In genomic region chr4:63231121-63231520, GRCm38 (mm10) we compare ENCODE assay signal across 13 mouse cellular contexts. TPM values are rescaled to one million over a fixed set of nuclear protein-coding genes. Genes with fewer than 3 reads are reported as not detected.
DNase-seq lines count a peak whose midpoint lies in the region; ATAC-seq and TF ChIP-seq lines count a peak whose summit lies in the region.
"Had no signal": no experiment of that assay in that cellular context is flagged by ENCODE, and none has a peak within 500 bp of the region (broad histone marks: within the 10 kb centered on the region; RNA-seq: fewer than 3 reads in every experiment).

No protein-coding gene starts in this region.

- no peak overlapping the region for H3K9ac ChIP-seq in heart, embryonic 11.5 days (ENCODE audit: low read depth, low read length)
- H3K9ac ChIP-seq in intestine, embryonic 15.5 days, result no peak overlapping the region
- no peak overlapping the region for H3K9ac ChIP-seq in midbrain, embryonic 14.5 days (replicated peaks; ENCODE audit: low read length)
- H3K9ac ChIP-seq: embryonic facial prominence, embryonic 12.5 days had no signal

- no peak for TF ChIP-seq CTCF in Patski (IDR thresholded peaks at IDR 0.05)

- H3K4me1 ChIP-seq in heart, embryonic 11.5 days (ENCODE audit: control insufficient read depth, insufficient read depth, low read length), result peaks cover 35% of the 10 kb centered on the region
- H3K4me1 ChIP-seq in limb, embryonic 10.5 days, result peaks cover 23% of the 10 kb centered on the region
- peaks cover 56% of the 10 kb centered on the region for H3K4me1 ChIP-seq in intestine, embryonic 15.5 days (replicated peaks)
- H3K4me1 ChIP-seq in midbrain, embryonic 14.5 days (ENCODE audit: control insufficient read depth, insufficient read depth, low read length), result peaks cover 21% of the 10 kb centered on the region

- no peaks in the 10 kb centered on the region for H3K9me3 ChIP-seq in heart, embryonic 11.5 days (replicated peaks; ENCODE audit: control insufficient read depth, low read length)
- no peaks in the 10 kb centered on the region for H3K9me3 ChIP-seq in limb, embryonic 10.5 days (replicated peaks)
- H3K9me3 ChIP-seq in intestine, embryonic 15.5 days, result no peaks in the 10 kb centered on the region
- H3K9me3 ChIP-seq in midbrain, embryonic 14.5 days (ENCODE audit: control insufficient read depth, low read length), result no peaks in the 10 kb centered on the region
- H3K9me3 ChIP-seq: embryonic facial prominence, embryonic 12.5 days had no signal

- POLR2A ChIA-PET in Patski (lab: Charles Lee), result interaction anchor here (0.7 kb wide), 1 partner anchor 1106 kb away, joined by 8 read pairs; no protein-coding TSS in a partner anchor

- no peak overlapping the region for H3K4me3 ChIP-seq in heart, embryonic 11.5 days (ENCODE audit: low read depth, low read length)
- no peak overlapping the region for H3K4me3 ChIP-seq in limb, embryonic 10.5 days
- no peak overlapping the region for H3K4me3 ChIP-seq in intestine, embryonic 15.5 days (replicated peaks)
- no peak overlapping the region for H3K4me3 ChIP-seq in midbrain, embryonic 14.5 days (replicated peaks; ENCODE audit: low read depth, low read length)
- H3K4me3 ChIP-seq: embryonic facial prominence, embryonic 12.5 days had no signal

- no peak overlapping the region for H3K27ac ChIP-seq in heart, embryonic 11.5 days (ENCODE audit: low read depth, low read length)
- H3K27ac ChIP-seq in limb, embryonic 10.5 days, result peak overlapping the region; percentile 17; the same call in 1 of the 2 replicates
- no peak overlapping the region for H3K27ac ChIP-seq in intestine, embryonic 15.5 days
- no peak overlapping the region for H3K27ac ChIP-seq in midbrain, embryonic 14.5 days (replicated peaks; ENCODE audit: low read depth, low read length)
- H3K27ac ChIP-seq: embryonic facial prominence, embryonic 12.5 days; macrophage had no signal

- in situ Hi-C loops in Patski (cut with MboI; ENCODE audit: low pct_unique_long_range_greater_than_20kb), result no loop called here

- DNase-seq in heart, adult 18-20 months, result peak; percentile 72 to 88
- no peak for DNase-seq in Patski (ENCODE audit: low read depth, low spot score)
- DNase-seq in cerebellum, adult 9-11 months, result peak; percentile 81
- DNase-seq in limb, embryonic 10.5 days (ENCODE audit: low spot score), result no peak
- no peak for DNase-seq in midbrain, embryonic 14.5 days
- DNase-seq in left cerebral cortex, postnatal 10 days (ENCODE audit: extremely low spot score in 1 of 2, low spot score in 2 of 2), result no peak

- WGBS in heart, embryonic 11.5 days (ENCODE audit: insufficient replicate concordance), result 65% methylated on average over 1 of the region's 1 CpGs
- 54% methylated on average over 1 of the region's 1 CpGs for WGBS in limb, embryonic 10.5 days
- WGBS in intestine, embryonic 15.5 days, result 58% methylated on average over 1 of the region's 1 CpGs
- WGBS in midbrain, embryonic 14.5 days, result 52% methylated on average over 1 of the region's 1 CpGs

- ATAC-seq in heart, embryonic 11.5 days (replicated peaks; ENCODE audit: insufficient number of reproducible peaks, low FRiP score, low TSS enrichment), result no peak
- ATAC-seq in Patski, result peak; percentile 23
- ATAC-seq in intestine, embryonic 15.5 days, result no peak
- ATAC-seq in midbrain, embryonic 14.5 days (ENCODE audit: low FRiP score, low TSS enrichment), result no peak
- ATAC-seq: activated CD4-positive, CD25-positive, alpha-beta regulatory T cell, adult 4 months; CD4-positive, CD25-positive, alpha-beta regulatory T cell, adult 4 months had no signal

- H3K27me3 ChIP-seq in heart, embryonic 11.5 days (ENCODE audit: control insufficient read depth, insufficient read depth, low read length), result no peaks in the 10 kb centered on the region
- no peaks in the 10 kb centered on the region for H3K27me3 ChIP-seq in Patski
- no peaks in the 10 kb centered on the region for H3K27me3 ChIP-seq in limb, embryonic 10.5 days (ENCODE audit: low read depth, poor library complexity, severe bottlenecking)
- no peaks in the 10 kb centered on the region for H3K27me3 ChIP-seq in intestine, embryonic 15.5 days (replicated peaks)
- no peaks in the 10 kb centered on the region for H3K27me3 ChIP-seq in midbrain, embryonic 14.5 days (ENCODE audit: control insufficient read depth, insufficient read depth, low read length)
- H3K27me3 ChIP-seq: embryonic facial prominence, embryonic 12.5 days had no signal

- intact Hi-C loops in left cerebral cortex, postnatal 10 days (cut with DNase I), result no loop called here

- H3K36me3 ChIP-seq in heart, embryonic 11.5 days (ENCODE audit: control insufficient read depth, insufficient read depth, low read length), result no peaks in the 10 kb centered on the region
- peaks cover 69% of the 10 kb centered on the region for H3K36me3 ChIP-seq in limb, embryonic 10.5 days
- H3K36me3 ChIP-seq in intestine, embryonic 15.5 days, result no peaks in the 10 kb centered on the region
- no peaks in the 10 kb centered on the region for H3K36me3 ChIP-seq in midbrain, embryonic 14.5 days (ENCODE audit: control insufficient read depth, insufficient read depth, low read length)

- H3K4me2 ChIP-seq in heart, embryonic 11.5 days, result no peak overlapping the region
- H3K4me2 ChIP-seq in intestine, embryonic 15.5 days (replicated peaks), result no peak overlapping the region
- H3K4me2 ChIP-seq in midbrain, embryonic 14.5 days (ENCODE audit: low read length), result no peak overlapping the region
- H3K4me2 ChIP-seq: embryonic facial prominence, embryonic 12.5 days had no signal

- CTCF ChIA-PET in Patski (lab: Charles Lee), result interaction anchor here (2.1 kb wide), 1 partner anchor 77 kb away, joined by 5 read pairs; no protein-coding TSS in a partner anchor

RNA-seq across cellular contexts. Expression of gene Col27a1, which starts 17.3 kb away (rescaled TPM):
- 1 to 10 TPM; 1.1 to 1.6 TPM for total RNA-seq in heart, adult 18-20 months (2021)
- polyA plus RNA-seq in heart, embryonic 11.5 days (2014; fragmentation: Nextera tagmentation; extraction: Ambion mirVana), result 3.3 and 3.4 TPM in 2 replicates
- 4.2 TPM for polyA plus RNA-seq in Patski (2021)
- polyA plus RNA-seq in limb, embryonic 10.5 days (2016; fragmentation: Nextera tagmentation; extraction: Ambion mirVana), result 7.4 and 9.4 TPM in 2 replicates
- polyA plus RNA-seq in intestine, embryonic 15.5 days (2015; fragmentation: Nextera tagmentation; extraction: Ambion mirVana), result 13.1 and 13.3 TPM in 2 replicates
- 1.2 and 1.4 TPM in 2 replicates for polyA plus RNA-seq in midbrain, embryonic 14.5 days (2014; fragmentation: Nextera tagmentation; extraction: Ambion mirVana)
- 1 to 10 TPM; 2.5 to 3.3 TPM for total RNA-seq in left cerebral cortex, postnatal 10 days (2021)

RNA-seq across cellular contexts. Expression of gene Kif12, which starts 59.2 kb away (rescaled TPM):
- total RNA-seq in heart, adult 18-20 months (2021), result not detected
- polyA plus RNA-seq in heart, embryonic 11.5 days (2014; fragmentation: Nextera tagmentation; extraction: Ambion mirVana), result 0.11 TPM in 1 of 2 replicates, not detected in the other
- 10.7 TPM for polyA plus RNA-seq in Patski (2021)
- 0.08 and 0.29 TPM in 2 replicates for polyA plus RNA-seq in limb, embryonic 10.5 days (2016; fragmentation: Nextera tagmentation; extraction: Ambion mirVana)
- 67.1 and 77.3 TPM in 2 replicates for polyA plus RNA-seq in intestine, embryonic 15.5 days (2015; fragmentation: Nextera tagmentation; extraction: Ambion mirVana)
- not detected in 2 replicates for polyA plus RNA-seq in midbrain, embryonic 14.5 days (2014; fragmentation: Nextera tagmentation; extraction: Ambion mirVana)
- total RNA-seq in left cerebral cortex, postnatal 10 days (2021), result not detected
- total RNA-seq: layer of hippocampus, postnatal 10 days had no signal
- polyA plus RNA-seq: activated CD4-positive, CD25-positive, alpha-beta regulatory T cell, adult 4 months; CD4-positive, CD25-positive, alpha-beta regulatory T cell, adult 4 months; macrophage had no signal

Comparison
In these comparisons a context has a peak if more than half of its experiments do, and no peak if none do; other contexts are left out.
1. DNase-seq: peak in heart, adult 18-20 months (2 of 2) and cerebellum, adult 9-11 months (single experiment); none in Patski (single experiment), limb, embryonic 10.5 days (single experiment), midbrain, embryonic 14.5 days (single experiment) and left cerebral cortex, postnatal 10 days (0 of 2).